Mouse (Mus musculus) stomach, postnatal 0 days (tissue): ENCODE measurements around the gene Igfn1.

ENCODE experiments used
- CTCF ChIP-seq: IDR thresholded peaks from 2 replicates; pipeline ENCODE4 v1.5.1; 2016; ENCODE audit warnings: antibody characterized with exemption, low read depth, mild to moderate bottlenecking, moderate library complexity
- EP300 ChIP-seq: optimal IDR thresholded peaks from 2 replicates; pipeline ENCODE3; 2016; ENCODE audit warnings: antibody characterized with exemption

DNA sequence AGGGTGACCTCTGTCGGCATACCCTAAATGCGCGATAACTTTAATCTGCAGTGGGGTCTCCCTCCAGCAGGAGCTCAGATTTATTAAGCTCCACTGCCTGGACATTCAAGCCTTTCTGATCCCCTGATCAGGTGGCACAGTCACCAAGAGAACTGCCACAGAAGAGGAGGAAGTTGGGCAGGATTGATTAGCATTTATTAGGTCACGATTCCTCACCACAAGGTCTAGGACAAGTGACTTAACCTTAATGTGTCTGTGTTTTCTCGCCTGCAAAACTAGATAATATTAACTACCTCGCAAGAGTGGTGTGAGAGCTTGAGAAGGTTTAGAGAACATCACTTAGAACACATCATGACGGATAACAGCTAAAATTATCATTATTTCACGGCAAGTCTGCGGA lies 41.8 kb upstream of the Igfn1 start:
- no peak for TF ChIP-seq CTCF
- TF ChIP-seq EP300 = no peak
